Mouse (Mus musculus) gonadal fat pad, adult 2 months (tissue): ENCODE data around the gene Flrt1. TPM values are rescaled to one million over a fixed set of nuclear protein-coding genes. Genes with fewer than 3 reads are reported as not detected.

Experiments used
- polyA plus RNA-seq: library from polyadenylated mRNA; depleted of rRNA; stranded (reverse); fragments of >200 nt; gene quantifications from 2 replicates; pipeline ENCODE4 v1.2.3, GENCODE M21; 2012; rRNA removed

Flrt1 gene
- polyA plus RNA-seq, 1 experiment, result 0.51 TPM

Other genes with a start within 250 kb of the Flrt1 start
- 2.9 and 3.1 TPM in 2 replicates for gene Ccdc88b, start 247.5 kb downstream of the Flrt1 start, polyA plus RNA-seq
- gene Trmt112, start 196.0 kb downstream of the Flrt1 start, polyA plus RNA-seq, result 101 and 122 TPM in 2 replicates
- gene Prdx5, start 195.6 kb downstream of the Flrt1 start, polyA plus RNA-seq, result 231 and 263 TPM in 2 replicates
- 40.7 and 50.4 TPM in 2 replicates for gene Esrra, start 183.9 kb downstream of the Flrt1 start, polyA plus RNA-seq
- gene Catsperz, start 180.3 kb downstream of the Flrt1 start, polyA plus RNA-seq, result 2.4 and 4.3 TPM in 2 replicates
- 0.08 and 0.15 TPM in 2 replicates for gene Kcnk4, start 171.2 kb downstream of the Flrt1 start, polyA plus RNA-seq
- 60.1 and 82.0 TPM in 2 replicates for gene Bad, start 163.9 kb downstream of the Flrt1 start, polyA plus RNA-seq
- gene Gpr137, start 163.2 kb downstream of the Flrt1 start, polyA plus RNA-seq, result 85.1 and 89.1 TPM in 2 replicates
- 69.4 and 78.5 TPM in 2 replicates for gene Ppp1r14b, start 130.8 kb downstream of the Flrt1 start, polyA plus RNA-seq
- gene Plcb3, start 129.3 kb downstream of the Flrt1 start, polyA plus RNA-seq, result 63.4 and 74.5 TPM in 2 replicates
- gene Fkbp2, start 125.2 kb downstream of the Flrt1 start, polyA plus RNA-seq, result 80.5 and 126 TPM in 2 replicates
- 62.4 and 80.9 TPM in 2 replicates for gene Vegfb, start 118.1 kb downstream of the Flrt1 start, polyA plus RNA-seq
- gene Dnajc4, start 113.2 kb downstream of the Flrt1 start, polyA plus RNA-seq, result 65.3 and 68.7 TPM in 2 replicates
- gene Nudt22, start 109.6 kb downstream of the Flrt1 start, polyA plus RNA-seq, result 45.2 and 46.9 TPM in 2 replicates
- 18.6 and 21.1 TPM in 2 replicates for gene Trpt1, start 109.6 kb downstream of the Flrt1 start, polyA plus RNA-seq
- gene Fermt3, start 86.3 kb downstream of the Flrt1 start, polyA plus RNA-seq, result 10.3 and 11.8 TPM in 2 replicates
- 42.0 and 46.0 TPM in 2 replicates for gene Stip1, start 65.8 kb downstream of the Flrt1 start, polyA plus RNA-seq
- 29.9 and 42.2 TPM in 2 replicates for gene Macrod1, start 48.9 kb downstream of the Flrt1 start, polyA plus RNA-seq
- gene Otub1, start 100.6 kb upstream of the Flrt1 start, polyA plus RNA-seq, result 121 and 122 TPM in 2 replicates
- 1,770 and 2,047 TPM in 2 replicates for gene Cox8a, start 111.9 kb upstream of the Flrt1 start, polyA plus RNA-seq
- gene Naa40, start 135.5 kb upstream of the Flrt1 start, polyA plus RNA-seq, result 29.7 and 35.5 TPM in 2 replicates
- 11.7 and 11.8 TPM in 2 replicates for gene Rcor2, start 161.6 kb upstream of the Flrt1 start, polyA plus RNA-seq
- 50.9 and 83.8 TPM in 2 replicates for gene Mark2, start 236.1 kb upstream of the Flrt1 start, polyA plus RNA-seq